Mouse (Mus musculus): ENCODE results near the gene Sept11. TPM values are rescaled to one million over a fixed set of nuclear protein-coding genes. Genes with fewer than 3 reads are reported as not detected.

The Sept11 gene
- total and polyA plus RNA-seq, 3 experiments, result 34.9 to 245 (median 87.2) TPM

DNA sequence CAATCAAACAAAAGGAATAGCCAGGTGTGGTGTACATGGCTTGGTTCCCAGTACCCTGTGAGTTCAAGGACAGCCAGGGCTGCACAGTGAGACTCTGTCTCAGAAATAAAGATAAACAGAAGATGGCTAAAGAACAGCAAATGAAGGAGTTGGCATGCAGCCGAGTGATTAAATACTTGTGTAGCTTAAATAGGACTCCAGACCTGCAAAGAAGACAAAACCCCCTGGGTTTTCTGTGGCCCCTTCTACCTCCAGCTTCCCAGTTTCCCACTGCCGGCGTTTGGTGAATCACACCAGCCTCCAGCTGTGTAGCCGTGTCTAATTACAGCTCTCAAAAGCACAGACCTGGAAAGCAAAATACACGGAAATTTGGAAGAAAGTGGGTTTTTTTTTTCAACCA is 51.6 kb downstream of the Sept11 start:
- no peak for TF ChIP-seq MYC (IDR thresholded peaks at IDR 0.05; ENCODE audit: low read depth, low read length)
- no peak for TF ChIP-seq HCFC1 (IDR thresholded peaks at IDR 0.05; ENCODE audit: low read depth, low read length)
- no peak for TF ChIP-seq USF1 (IDR thresholded peaks at IDR 0.05; ENCODE audit: low read depth, low read length)
- TF ChIP-seq TAL1 (IDR thresholded peaks at IDR 0.05; ENCODE audit: low read length), result no peak
- no peak for TF ChIP-seq ELF1 (IDR thresholded peaks at IDR 0.05; ENCODE audit: low read depth, low read length)
- TF ChIP-seq MAX (IDR thresholded peaks at IDR 0.05; ENCODE audit: low read length), result no peak
- no peak for TF ChIP-seq ZKSCAN1 (IDR thresholded peaks at IDR 0.05; ENCODE audit: low read depth, low read length)
- no peak for TF ChIP-seq CHD2 (IDR thresholded peaks at IDR 0.05; ENCODE audit: low read length)
- TF ChIP-seq TBP (IDR thresholded peaks at IDR 0.05; ENCODE audit: low read depth, low read length), result no peak
- TF ChIP-seq ZMIZ1 (IDR thresholded peaks at IDR 0.05; ENCODE audit: low read depth, low read length), result no peak
- no peak for TF ChIP-seq SMC3 (IDR thresholded peaks at IDR 0.05; ENCODE audit: low read depth, low read length)
- TF ChIP-seq ETS1 (IDR thresholded peaks at IDR 0.05; ENCODE audit: low read depth, low read length), result no peak
- TF ChIP-seq KAT2A (conservative IDR thresholded peaks at IDR 0.05; ENCODE audit: low read depth, low read length), result no peak
- no peak for TF ChIP-seq CHD1 (IDR thresholded peaks at IDR 0.05; ENCODE audit: low read depth, low read length)
- Histone ChIP-seq H3K36me3 (ENCODE audit: control insufficient read depth in 1 of 2, insufficient read depth in 2 of 2, low read length in 2 of 2) (peaks cover 0 to 5% of the 10 kb centered on the region in 2 experiments; a peak in 3 of 4 replicates), H3K9ac (ENCODE audit: control insufficient read depth, low read depth, low read length, poor library complexity, severe bottlenecking) (no peak overlapping the region), H3K79me2 (ENCODE audit: control insufficient read depth, insufficient read depth, low read length, poor library complexity) (no peaks in the 10 kb centered on the region), H3K4me1 (ENCODE audit: control insufficient read depth in 1 of 2, insufficient read depth in 2 of 2, low read length in 2 of 2) (no peaks in the 10 kb centered on the region; a peak in 1 of 4 replicates), H3K27ac (ENCODE audit: control insufficient read depth, low read depth, low read length) (no peak overlapping the region), H3K27me3 (ENCODE audit: control insufficient read depth in 1 of 2, insufficient read depth in 2 of 2, low read length in 2 of 2) (no peaks in the 10 kb centered on the region), H3K9me3 (replicated peaks; ENCODE audit: insufficient read depth, low read length) (no peaks in the 10 kb centered on the region), H3K4me3 (ENCODE audit: control insufficient read depth in 1 of 2, insufficient read depth in 1 of 2, low read depth in 2 of 2, low read length in 2 of 2) (no peak overlapping the region)
- no peak for DNase-seq (ENCODE audit: low read depth, low spot score)

GRCm38 (mm10) chr5:93145504-93145903 is 52.3 kb downstream of the Sept11 start:
- H3K36me3 ChIP-seq (ENCODE audit: control insufficient read depth in 1 of 2, insufficient read depth in 2 of 2, low read length in 2 of 2), result peaks cover 4% of the 10 kb centered on the region in 2 experiments
- TF ChIP-seq GATA1 (IDR thresholded peaks at IDR 0.05; ENCODE audit: low read depth, low read length) (0 out of 2 replicates have a peak, but pooled peaks have one; percentile 4), CTCF (IDR thresholded peaks at IDR 0.05 in 2 of 3, conservative IDR thresholded peaks at IDR 0.05 in 1 of 3; ENCODE audit: control insufficient read depth in 1 of 3, insufficient read depth in 1 of 3, low read depth in 2 of 3, low read length in 3 of 3, poor library complexity in 1 of 3, severe bottlenecking in 1 of 3) (no peak)
- no peaks in the 10 kb centered on the region for H3K9me3 ChIP-seq (replicated peaks; ENCODE audit: insufficient read depth, low read length)
- no peak overlapping the region for H3K9ac ChIP-seq (ENCODE audit: control insufficient read depth, low read depth, low read length, poor library complexity, severe bottlenecking)
- no peak overlapping the region for H3K4me3 ChIP-seq (ENCODE audit: control insufficient read depth in 1 of 2, insufficient read depth in 1 of 2, low read depth in 2 of 2, low read length in 2 of 2)
- no peak overlapping the region for H3K27ac ChIP-seq (ENCODE audit: control insufficient read depth, low read depth, low read length)
- H3K79me2 ChIP-seq (ENCODE audit: control insufficient read depth, insufficient read depth, low read length, poor library complexity), result no peaks in the 10 kb centered on the region
- no peaks in the 10 kb centered on the region for H3K27me3 ChIP-seq (ENCODE audit: control insufficient read depth in 1 of 2, insufficient read depth in 2 of 2, low read length in 2 of 2)
- H3K4me1 ChIP-seq (ENCODE audit: control insufficient read depth in 1 of 2, insufficient read depth in 2 of 2, low read length in 2 of 2), result peaks cover 3 to 5% of the 10 kb centered on the region in 2 experiments
- DNase-seq (ENCODE audit: low read depth, low spot score), result no peak

Data from MEL (cell line).